Mouse (Mus musculus): ENCODE measurements around the gene Col23a1.

DNA sequence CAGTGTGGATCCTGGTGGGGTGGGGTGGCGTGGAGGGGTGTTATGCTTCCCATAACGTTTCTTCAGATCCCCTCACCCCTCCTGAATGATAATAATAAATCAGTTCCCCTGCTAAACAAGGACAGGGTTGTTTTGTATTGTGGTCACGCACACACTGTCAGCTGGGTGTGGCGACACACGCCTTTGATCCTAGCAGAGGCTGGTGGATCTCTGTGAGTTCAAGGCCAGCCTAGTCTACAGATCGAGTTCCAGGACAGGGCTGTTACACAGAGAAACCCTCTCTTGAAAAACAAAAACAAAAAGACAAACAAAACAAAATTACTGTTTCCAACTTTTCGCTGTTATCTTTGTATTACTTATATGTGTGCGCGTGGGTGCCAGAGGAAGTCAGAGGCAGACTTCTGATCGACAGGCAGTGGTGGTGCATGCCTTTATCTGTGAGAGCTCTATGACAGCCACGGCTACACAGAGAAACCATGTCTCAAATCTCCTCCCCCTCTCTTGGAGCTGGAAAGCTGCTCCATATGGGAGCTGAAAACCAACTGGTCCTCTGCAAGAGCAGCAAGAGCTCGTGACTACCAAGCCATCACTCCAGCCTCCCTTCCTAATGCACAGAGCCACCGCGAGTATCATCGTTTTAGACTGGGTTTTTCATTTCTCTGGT is 340.1 kb downstream of the Col23a1 start:
- TF ChIP-seq POLR2A (IDR thresholded peaks at IDR 0.05; ENCODE audit: low read depth, low read length) (no peak), CTCF (IDR thresholded peaks at IDR 0.05; ENCODE audit: extremely low read depth, insufficient read depth, insufficient read length, insufficient replicate concordance) (no peak)
